Mouse (Mus musculus) spleen, adult 2 months (tissue): ENCODE results near the gene Snx9.

Experiments used
- CTCF ChIP-seq: fragments of 200-500 bp; IDR thresholded peaks from 2 replicates; pipeline ENCODE4 v1.5.1; 2011; ENCODE audit warnings: mild to moderate bottlenecking, inconsistent platforms; ENCODE audit not compliant: insufficient read depth, insufficient read length, insufficient replicate concordance; ENCODE audit errors: extremely low read depth
- POLR2A ChIP-seq: fragments of 200-500 bp; IDR thresholded peaks from 2 replicates; pipeline ENCODE4 v1.6.1; 2011; ENCODE audit warnings: low read depth, low read length, inconsistent platforms

- no peak for TF ChIP-seq CTCF
- no peak for TF ChIP-seq POLR2A
These were observed 42.8 kb upstream of the Snx9 start for GRCm38 (mm10) chr17:5798221-5798801.
